Mouse (Mus musculus) spleen, adult 2 months (tissue): ENCODE data around the gene Ispd.

ENCODE experiments used
- CTCF ChIP-seq: fragments of 200-500 bp; IDR thresholded peaks from 2 replicates; pipeline ENCODE4 v1.5.1; 2011; ENCODE audit warnings: mild to moderate bottlenecking, inconsistent platforms; ENCODE audit not compliant: insufficient read depth, insufficient read length, insufficient replicate concordance; ENCODE audit errors: extremely low read depth
- POLR2A ChIP-seq: fragments of 200-500 bp; IDR thresholded peaks from 2 replicates; pipeline ENCODE4 v1.6.1; 2011; ENCODE audit warnings: low read depth, low read length, inconsistent platforms

- TF ChIP-seq CTCF, result no peak
- TF ChIP-seq POLR2A, result no peak
These were observed 299.7 kb downstream of the Ispd start for GRCm38 (mm10) chr12:36680883-36681505.
